Mouse (Mus musculus) heart, embryonic 16.5 days (tissue): ENCODE measurements around the gene Drp2. TPM values are rescaled to one million over a fixed set of nuclear protein-coding genes. Genes with fewer than 3 reads are reported as not detected.
A peak's percentile ranks its signal among the peaks of the same experiment; 100 is the strongest.

Source experiments
- ATAC-seq: fragments of 200-750 bp; cut with Nextera tagmentation; replicated peaks from 2 replicates; pipeline ENCODE4 v1.8.0; 2017; ENCODE audit warnings: moderate number of reproducible peaks; ENCODE audit not compliant: insufficient read depth, low FRiP score; ENCODE audit errors: extremely low read depth
- H3K27ac ChIP-seq: fragments of 300-500 bp; sonication (generic); 2 replicates; pipeline ENCODE4 v1.5.1; 2014; ENCODE audit warnings: mild to moderate bottlenecking, low read length, control low read depth, moderate library complexity
- H3K27me3 ChIP-seq: fragments of 300-500 bp; sonication (generic); 2 replicates; pipeline ENCODE4 v1.6.1; 2014; ENCODE audit warnings: low read length, mixed read lengths; ENCODE audit not compliant: control insufficient read depth, insufficient read depth
- H3K36me3 ChIP-seq: fragments of 300-500 bp; sonication (generic); 2 replicates; pipeline ENCODE4 v1.6.1; 2014; ENCODE audit not compliant: control insufficient read depth, insufficient read depth
- H3K4me1 ChIP-seq: fragments of 300-500 bp; sonication (generic); 2 replicates; pipeline ENCODE4 v1.6.1; 2014; ENCODE audit warnings: low read length, mixed read lengths; ENCODE audit not compliant: control insufficient read depth, insufficient read depth
- H3K4me2 ChIP-seq: fragments of 300-500 bp; sonication (generic); 2 replicates; pipeline ENCODE4 v1.6.1; 2014; ENCODE audit warnings: low read depth, mild to moderate bottlenecking, control low read depth, low read length
- H3K4me3 ChIP-seq: fragments of 300-500 bp; sonication (generic); 2 replicates; pipeline ENCODE4 v1.5.1; 2014; ENCODE audit warnings: mild to moderate bottlenecking, control low read depth, low read length
- H3K9ac ChIP-seq: fragments of 300-500 bp; sonication (generic); 2 replicates; pipeline ENCODE4 v1.6.1; 2014; ENCODE audit warnings: low read length, control low read depth
- H3K9me3 ChIP-seq: fragments of 300-500 bp; sonication (generic); replicated peaks from 2 replicates; pipeline ENCODE4 v1.6.1; 2016; ENCODE audit warnings: low read length; ENCODE audit not compliant: control insufficient read depth
- WGBS: fragments of 180-500 bp; shearing (Covaris S2); extraction: QIAGEN DNeasy Blood & Tissue Kit; methylation state at CpG from one replicate; pipeline ENCODE4 v1.1.7; 2014; 5-methylcytosine and 5-hydroxymethylcytosine counted together
- polyA plus RNA-seq: library from polyadenylated mRNA; unstranded; fragments of >200 nt; fragmentation: Nextera tagmentation; extraction: Ambion mirVana; gene quantifications from 2 replicates; pipeline ENCODE4 v1.2.1, GENCODE M21; 2015

Drp2 gene
- polyA plus RNA-seq, result 0.25 and 0.29 TPM in 2 replicates

- H3K9ac ChIP-seq, result peak within 1 kb of the TSS; percentile 50; the same call in 1 of the 2 replicates
- no peak for ATAC-seq
- H3K4me3 ChIP-seq, result peak within 1 kb of the TSS; percentile 44
- no peaks in the 10 kb centered on the region for H3K4me1 ChIP-seq
- H3K27me3 ChIP-seq, result peaks cover 3% of the 10 kb centered on the region; the same call in 1 of the 2 replicates
- no peak within 1 kb of the TSS for H3K27ac ChIP-seq
- H3K9me3 ChIP-seq, result no peaks in the 10 kb centered on the region
- 33% methylated on average over 14 of the region's 15 CpGs for WGBS
- no peaks in the 10 kb centered on the region for H3K36me3 ChIP-seq
- H3K4me2 ChIP-seq, result peak within 1 kb of the TSS; percentile 68
These were observed at the start of gene Drp2 for GRCm38 (mm10) chrX:134403863-134404583. TSS of gene Drp2 (plus strand) at chrX:134404551.

GRCm38 (mm10) chrX:134359336-134359735 is 45.0 kb upstream of the Drp2 start:
- Histone ChIP-seq H3K4me2 (no peak overlapping the region), H3K27ac (no peak overlapping the region), H3K27me3 (no peaks in the 10 kb centered on the region), H3K9me3 (no peaks in the 10 kb centered on the region), H3K9ac (no peak overlapping the region), H3K4me1 (no peaks in the 10 kb centered on the region), H3K4me3 (no peak overlapping the region), H3K36me3 (peaks cover 5% of the 10 kb centered on the region; the same call in 1 of the 2 replicates)
- no peak for ATAC-seq
- 71% methylated on average over 4 of the region's 4 CpGs for WGBS

GRCm38 (mm10) chrX:134362156-134362555 is 42.2 kb upstream of the Drp2 start:
- Histone ChIP-seq H3K36me3 (peaks cover 5% of the 10 kb centered on the region; the same call in 1 of the 2 replicates), H3K4me2 (no peak overlapping the region), H3K9me3 (no peaks in the 10 kb centered on the region), H3K9ac (no peak overlapping the region), H3K27me3 (no peaks in the 10 kb centered on the region), H3K4me3 (no peak overlapping the region), H3K27ac (no peak overlapping the region; the same call in 1 of the 2 replicates), H3K4me1 (no peaks in the 10 kb centered on the region)
- no peak for ATAC-seq
- 67% methylated on average over 4 of the region's 4 CpGs for WGBS

GRCm38 (mm10) chrX:134365421-134365820 is 38.9 kb upstream of the Drp2 start:
- Histone ChIP-seq H3K9ac (no peak overlapping the region), H3K4me3 (no peak overlapping the region), H3K9me3 (no peaks in the 10 kb centered on the region), H3K4me1 (no peaks in the 10 kb centered on the region), H3K27me3 (no peaks in the 10 kb centered on the region), H3K36me3 (peaks cover 3% of the 10 kb centered on the region; the same call in 1 of the 2 replicates), H3K27ac (no peak overlapping the region), H3K4me2 (no peak overlapping the region)
- 79% methylated on average over 1 of the region's 1 CpGs for WGBS
- ATAC-seq, result no peak

GRCm38 (mm10) chrX:134366547-134366946 is 37.8 kb upstream of the Drp2 start:
- no peak for ATAC-seq
- Histone ChIP-seq H3K4me2 (no peak overlapping the region), H3K4me1 (no peaks in the 10 kb centered on the region), H3K4me3 (no peak overlapping the region), H3K9ac (no peak overlapping the region), H3K27me3 (no peaks in the 10 kb centered on the region), H3K9me3 (no peaks in the 10 kb centered on the region), H3K36me3 (peaks cover 3% of the 10 kb centered on the region; the same call in 1 of the 2 replicates), H3K27ac (no peak overlapping the region)
- 74% methylated on average over 3 of the region's 3 CpGs for WGBS

GRCm38 (mm10) chrX:134371279-134371678 is 33.1 kb upstream of the Drp2 start:
- H3K36me3 ChIP-seq, result no peaks in the 10 kb centered on the region
- no peak for ATAC-seq
- no peak overlapping the region for H3K4me2 ChIP-seq
- H3K4me3 ChIP-seq, result no peak overlapping the region
- 26% methylated on average over 2 of the region's 2 CpGs for WGBS
- no peaks in the 10 kb centered on the region for H3K9me3 ChIP-seq
- no peak overlapping the region for H3K9ac ChIP-seq
- no peaks in the 10 kb centered on the region for H3K27me3 ChIP-seq
- no peak overlapping the region for H3K27ac ChIP-seq
- H3K4me1 ChIP-seq, result no peaks in the 10 kb centered on the region

GRCm38 (mm10) chrX:134374190-134374589 is 30.2 kb upstream of the Drp2 start:
- Histone ChIP-seq H3K9me3 (no peaks in the 10 kb centered on the region), H3K4me2 (no peak overlapping the region), H3K4me1 (no peaks in the 10 kb centered on the region), H3K27ac (no peak overlapping the region), H3K36me3 (no peaks in the 10 kb centered on the region), H3K27me3 (no peaks in the 10 kb centered on the region), H3K4me3 (no peak overlapping the region), H3K9ac (no peak overlapping the region)
- no peak for ATAC-seq
- 69% methylated on average over 1 of the region's 1 CpGs for WGBS

- no peaks in the 10 kb centered on the region for H3K36me3 ChIP-seq
- no peak overlapping the region for H3K4me3 ChIP-seq
- no peaks in the 10 kb centered on the region for H3K9me3 ChIP-seq
- no peak overlapping the region for H3K9ac ChIP-seq
- H3K27ac ChIP-seq, result no peak overlapping the region
- H3K4me2 ChIP-seq, result no peak overlapping the region
- 48% methylated on average over 6 of the region's 6 CpGs for WGBS
- no peaks in the 10 kb centered on the region for H3K27me3 ChIP-seq
- no peaks in the 10 kb centered on the region for H3K4me1 ChIP-seq
- no peak for ATAC-seq
These were observed 19.5 kb upstream of the Drp2 start for GRCm38 (mm10) chrX:134384896-134385295.

- H3K36me3 ChIP-seq, result no peaks in the 10 kb centered on the region
- no peaks in the 10 kb centered on the region for H3K9me3 ChIP-seq
- WGBS, result 44% methylated on average over 2 of the region's 2 CpGs
- no peaks in the 10 kb centered on the region for H3K27me3 ChIP-seq
- H3K27ac ChIP-seq, result no peak overlapping the region
- no peak overlapping the region for H3K9ac ChIP-seq
- H3K4me1 ChIP-seq, result no peaks in the 10 kb centered on the region
- no peak for ATAC-seq
- H3K4me2 ChIP-seq, result no peak overlapping the region
- H3K4me3 ChIP-seq, result no peak overlapping the region
These were observed 5.4 kb upstream of the Drp2 start for GRCm38 (mm10) chrX:134398972-134399371.
